Comparison of ENCODE assay signal across 1 mouse cellular context in genomic region chr5:115120978-115121377, GRCm38 (mm10).
TF ChIP-seq lines count a peak whose summit lies in the region.

No protein-coding gene starts in this region.

TF ChIP-seq in CH12.LX, 34 proteins besides CTCF, POLR2A, EP300 and RAD21 (continued from another document):
- TF ChIP-seq E2F4 (IDR thresholded peaks at IDR 0.05; ENCODE audit: insufficient replicate concordance, low read depth, low read length) (no peak), MAFK (IDR thresholded peaks at IDR 0.05; ENCODE audit: insufficient replicate concordance, low read length) (no peak), NELFE (IDR thresholded peaks at IDR 0.05; ENCODE audit: low read depth, low read length) (no peak), GABPA (IDR thresholded peaks at IDR 0.05; ENCODE audit: insufficient replicate concordance, low read depth, low read length) (no peak)
